Mouse (Mus musculus) liver, postnatal 0 days (tissue): ENCODE results near the gene Chst10.

ENCODE experiments used
- CTCF ChIP-seq: sonication (generic); IDR thresholded peaks from 2 replicates; pipeline ENCODE4 v1.5.1; 2016; ENCODE audit warnings: antibody characterized with exemption, low read depth
- EP300 ChIP-seq: IDR thresholded peaks from 2 replicates; pipeline ENCODE4 v1.6.1; 2016; ENCODE audit warnings: antibody characterized with exemption, low read depth, mild to moderate bottlenecking

- TF ChIP-seq CTCF (no peak), EP300 (no peak)
Measured at GRCm38 (mm10) chr1:38824926-38825325, 73.0 kb downstream of the Chst10 start.
